In genomic region chr5:135250186-135251078, GRCm38 (mm10) we compare ENCODE assay signal across 8 mouse cellular contexts. TPM values are rescaled to one million over a fixed set of nuclear protein-coding genes. Genes with fewer than 3 reads are reported as not detected.
DNase-seq lines count a peak whose midpoint lies in the region; ATAC-seq and TF ChIP-seq lines count a peak whose summit lies in the region.

No protein-coding gene starts in this region.

- H3K27me3 ChIP-seq in thymus, adult 2 months (ENCODE audit: control insufficient read depth, insufficient read depth, low read length) = peaks cover 7% of the 10 kb centered on the region; the same call in 1 of the 2 replicates
- H3K27me3 ChIP-seq in heart, postnatal 0 days (ENCODE audit: control insufficient read depth, insufficient read depth, low read length) = peaks cover 17% of the 10 kb centered on the region
- peaks cover 53% of the 10 kb centered on the region for H3K27me3 ChIP-seq in liver, embryonic 15.5 days
- H3K27me3 ChIP-seq in stomach, embryonic 16.5 days (ENCODE audit: control insufficient read depth, insufficient read depth, low read length) = peaks cover 21% of the 10 kb centered on the region

- ATAC-seq in frontal cortex, adult (ENCODE audit: low TSS enrichment) = peak; percentile 58
- peak; percentile 45 for ATAC-seq in heart, postnatal 0 days (ENCODE audit: insufficient read depth, low read depth)
- peak; percentile 58 for ATAC-seq in liver, embryonic 15.5 days (ENCODE audit: insufficient read depth)
- peak; percentile 59 for ATAC-seq in stomach, embryonic 16.5 days (ENCODE audit: insufficient read depth, low FRiP score)

- WGBS in thymus, adult 2 months = 3% methylated on average over 89 of the region's 92 CpGs
- 3% methylated on average over 80 of the region's 92 CpGs for WGBS in heart, postnatal 0 days
- WGBS in liver, embryonic 15.5 days (ENCODE audit: insufficient replicate concordance) = 2% methylated on average over 90 of the region's 92 CpGs
- WGBS in stomach, embryonic 16.5 days = 2% methylated on average over 92 of the region's 92 CpGs

- no peak overlapping the region for H3K27ac ChIP-seq in thymus, adult 2 months (ENCODE audit: control insufficient read depth, insufficient read depth, low read length)
- H3K27ac ChIP-seq in heart, postnatal 0 days (ENCODE audit: low read depth) = no peak overlapping the region
- H3K27ac ChIP-seq in liver, embryonic 15.5 days (replicated peaks) = no peak overlapping the region
- no peak overlapping the region for H3K27ac ChIP-seq in stomach, embryonic 16.5 days (ENCODE audit: low read length)

- H3K4me2 ChIP-seq in heart, postnatal 0 days (ENCODE audit: low read depth, low read length) = peak overlapping the region; percentile 91
- peak overlapping the region; percentile 91 for H3K4me2 ChIP-seq in liver, embryonic 15.5 days
- peak overlapping the region; percentile 99 for H3K4me2 ChIP-seq in stomach, embryonic 16.5 days (ENCODE audit: low read depth, low read length)

- H3K4me3 ChIP-seq in thymus, adult 2 months (ENCODE audit: control insufficient read depth, insufficient read depth, low read length) = peak overlapping the region; percentile 45
- peak overlapping the region; percentile 58 for H3K4me3 ChIP-seq in heart, postnatal 0 days (ENCODE audit: low read depth, low read length)
- H3K4me3 ChIP-seq in liver, embryonic 15.5 days (replicated peaks) = peak overlapping the region; percentile 57
- peak overlapping the region; percentile 60 for H3K4me3 ChIP-seq in stomach, embryonic 16.5 days (replicated peaks; ENCODE audit: low read length)

- TF ChIP-seq CTCF in thymus, adult 2 months (IDR thresholded peaks at IDR 0.05; ENCODE audit: borderline replicate concordance, control insufficient read depth, extremely low read depth, insufficient read depth, low read length, poor library complexity) = no peak
- no peak for TF ChIP-seq CTCF in heart, postnatal 0 days (IDR thresholded peaks at IDR 0.05; ENCODE audit: low read depth)

- no peaks in the 10 kb centered on the region for H3K9me3 ChIP-seq in heart, postnatal 0 days (replicated peaks; ENCODE audit: control insufficient read depth, low read length)
- H3K9me3 ChIP-seq in liver, embryonic 15.5 days (replicated peaks) = no peaks in the 10 kb centered on the region
- no peaks in the 10 kb centered on the region for H3K9me3 ChIP-seq in stomach, embryonic 16.5 days (replicated peaks; ENCODE audit: control insufficient read depth, low read length)

- no peak for TF ChIP-seq EP300 in heart, postnatal 0 days (IDR thresholded peaks at IDR 0.05; ENCODE audit: low read depth)

- H3K36me3 ChIP-seq in thymus, adult 2 months (ENCODE audit: control insufficient read depth, insufficient read depth, low read length) = peaks cover 12% of the 10 kb centered on the region
- H3K36me3 ChIP-seq in heart, postnatal 0 days (replicated peaks; ENCODE audit: control insufficient read depth, insufficient read depth, low read length) = peaks cover 11% of the 10 kb centered on the region
- H3K36me3 ChIP-seq in liver, embryonic 15.5 days (replicated peaks) = peaks cover 20% of the 10 kb centered on the region
- peaks cover 8% of the 10 kb centered on the region; the same call in 1 of the 2 replicates for H3K36me3 ChIP-seq in stomach, embryonic 16.5 days (ENCODE audit: control insufficient read depth, insufficient read depth, low read length)

- peaks cover 15% of the 10 kb centered on the region for H3K4me1 ChIP-seq in thymus, adult 2 months (replicated peaks; ENCODE audit: control insufficient read depth, insufficient read depth, low read length)
- peaks cover 16% of the 10 kb centered on the region; the same call in 1 of the 2 replicates for H3K4me1 ChIP-seq in heart, postnatal 0 days (ENCODE audit: control insufficient read depth, insufficient read depth)
- peaks cover 18% of the 10 kb centered on the region for H3K4me1 ChIP-seq in liver, embryonic 15.5 days (replicated peaks)
- H3K4me1 ChIP-seq in stomach, embryonic 16.5 days (ENCODE audit: control insufficient read depth, insufficient read depth, low read length) = peaks cover 17% of the 10 kb centered on the region

- H3K9ac ChIP-seq in heart, postnatal 0 days (replicated peaks; ENCODE audit: low read depth, low read length) = no peak overlapping the region
- no peak overlapping the region; the same call in 1 of the 2 replicates for H3K9ac ChIP-seq in liver, embryonic 15.5 days
- peak overlapping the region; percentile 65 for H3K9ac ChIP-seq in stomach, embryonic 16.5 days (ENCODE audit: low read length)

- DNase-seq in frontal cortex, postnatal 25 days (ENCODE audit: low spot score in 2 of 2) = no peak
- peak; percentile 10 for DNase-seq in thymus, adult 2 months
- no peak for DNase-seq in thymus, adult 18-20 months
- no peak for DNase-seq in heart, postnatal 0 days (ENCODE audit: low spot score)
- DNase-seq in layer of hippocampus, adult 18-20 months (ENCODE audit: low spot score in 2 of 2) = no peak

- TF ChIP-seq POLR2A in thymus, adult 2 months (IDR thresholded peaks at IDR 0.05; ENCODE audit: control insufficient read depth, extremely low read depth, insufficient read depth, low read length, poor library complexity) = no peak

RNA-seq across cellular contexts. Expression of gene Fzd9, which starts 0.6 kb away (rescaled TPM):
- 0.06 and 0.58 TPM in 2 replicates for polyA plus RNA-seq in thymus, adult 2 months (2012; rRNA removed)
- total RNA-seq in heart, postnatal 0 days (2014; rRNA removed; ENCODE audit: low replicate concordance) = 3.3 and 7.4 TPM in 2 replicates
- 1.8 and 2.4 TPM in 2 replicates for polyA plus RNA-seq in heart, postnatal 0 days (2015; fragmentation: Nextera tagmentation; extraction: Ambion mirVana)
- 0.38 and 0.55 TPM in 2 replicates for polyA plus RNA-seq in liver, embryonic 15.5 days (2015; fragmentation: Nextera tagmentation; extraction: Ambion mirVana)
- polyA plus RNA-seq in stomach, embryonic 16.5 days (2015; fragmentation: Nextera tagmentation; extraction: Ambion mirVana) = 0.47 and 1.5 TPM in 2 replicates
- 1 to 10 TPM; 5.6 to 5.8 TPM for total RNA-seq in layer of hippocampus, adult 18-20 months (2021)
